Comparison of ENCODE assay signal across 8 mouse cellular contexts in the genomic region with DNA sequence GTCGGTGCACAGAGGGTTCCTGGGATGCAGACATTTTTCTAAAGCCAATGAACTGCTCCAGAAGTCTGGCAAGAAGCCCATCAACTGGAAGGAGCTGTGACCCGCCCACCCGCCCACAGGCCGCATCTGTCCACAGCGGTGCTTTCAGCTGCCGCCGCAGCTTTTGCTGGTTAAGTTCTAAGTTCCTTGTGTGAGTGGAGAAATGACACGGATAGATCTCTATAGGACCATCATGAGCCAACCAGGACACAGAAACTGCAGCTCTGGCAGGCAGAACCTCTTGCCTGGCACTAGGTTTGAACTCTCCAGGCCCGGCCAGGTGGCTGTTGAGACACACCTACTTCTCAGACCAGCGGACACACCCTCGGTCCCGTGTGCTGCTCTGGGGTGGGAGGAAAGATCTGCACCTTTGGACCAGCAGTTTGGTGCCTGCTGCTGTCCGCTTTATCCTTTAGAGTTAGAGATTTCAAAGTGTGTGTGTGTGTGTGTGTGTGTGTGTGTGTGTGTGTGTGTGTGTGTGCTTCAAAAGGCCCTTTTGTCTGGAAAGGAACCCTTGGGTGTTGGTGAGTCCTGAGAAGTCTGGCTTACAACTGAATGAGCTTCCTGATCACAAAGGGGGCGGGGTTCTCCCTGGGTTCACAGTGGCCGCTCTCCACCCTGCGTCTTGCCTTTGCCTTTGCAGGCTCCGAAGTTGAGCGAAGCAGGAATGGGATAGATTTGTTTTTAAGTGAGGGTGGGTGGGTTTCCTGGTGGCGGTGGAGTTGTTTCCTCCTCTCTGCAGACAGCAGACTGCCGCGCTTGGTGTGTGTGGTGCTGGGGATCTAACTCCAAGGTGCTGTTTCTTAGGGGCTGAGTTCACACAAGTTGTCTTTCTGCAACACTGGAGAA. TPM values are rescaled to one million over a fixed set of nuclear protein-coding genes. Genes with fewer than 3 reads are reported as not detected.
DNase-seq lines count a peak whose midpoint lies in the region; ATAC-seq and TF ChIP-seq lines count a peak whose summit lies in the region.

No protein-coding gene starts in this region.

- H3K4me2 ChIP-seq in heart, embryonic 12.5 days: peak overlapping the region; percentile 9
- H3K4me2 ChIP-seq in neural tube, embryonic 15.5 days: peak overlapping the region; percentile 23

- no peak for DNase-seq in left cerebral cortex, adult 2 months (ENCODE audit: extremely low spot score in 1 of 2, low spot score in 2 of 2)
- no peak for DNase-seq in left cerebral cortex, adult 18-20 months (ENCODE audit: low spot score in 2 of 2)
- DNase-seq in kidney, postnatal 14 days: peak; percentile 57
- DNase-seq in frontal cortex, postnatal 14 days (ENCODE audit: low spot score in 2 of 2): no peak
- no peak for DNase-seq in cerebellum, adult 2 months
- no peak for DNase-seq in right cerebral cortex, adult 18-20 months

- H3K27ac ChIP-seq in left cerebral cortex, adult 2 months: peak overlapping the region; percentile 54
- peak overlapping the region; percentile 85 for H3K27ac ChIP-seq in heart, embryonic 12.5 days (ENCODE audit: poor library complexity, severe bottlenecking)
- peak overlapping the region; percentile 77 for H3K27ac ChIP-seq in neural tube, embryonic 15.5 days (replicated peaks)
- H3K27ac ChIP-seq in cerebellum, adult 2 months (ENCODE audit: insufficient read depth, low read length): no peak overlapping the region

- no peak for TF ChIP-seq POLR2A in cerebellum, adult 2 months (IDR thresholded peaks at IDR 0.05; ENCODE audit: borderline replicate concordance, insufficient read depth, low read length)

- no peaks in the 10 kb centered on the region for H3K9me3 ChIP-seq in heart, embryonic 12.5 days (replicated peaks)
- no peaks in the 10 kb centered on the region for H3K9me3 ChIP-seq in neural tube, embryonic 15.5 days (replicated peaks)

- no peak for TF ChIP-seq CTCF in left cerebral cortex, adult 2 months (IDR thresholded peaks at IDR 0.05)
- no peak for TF ChIP-seq CTCF in cerebellum, adult 2 months (IDR thresholded peaks at IDR 0.05; ENCODE audit: borderline replicate concordance, insufficient read depth, low read depth, low read length)

- no peaks in the 10 kb centered on the region for H3K27me3 ChIP-seq in heart, embryonic 12.5 days (replicated peaks)
- no peaks in the 10 kb centered on the region for H3K27me3 ChIP-seq in neural tube, embryonic 15.5 days (replicated peaks)
- no peaks in the 10 kb centered on the region for H3K27me3 ChIP-seq in cerebellum, adult 2 months (ENCODE audit: control insufficient read depth, insufficient read depth, low read length)

- H3K4me1 ChIP-seq in heart, embryonic 12.5 days (replicated peaks): peaks cover 54% of the 10 kb centered on the region
- H3K4me1 ChIP-seq in neural tube, embryonic 15.5 days: peaks cover 27% of the 10 kb centered on the region
- H3K4me1 ChIP-seq in cerebellum, adult 2 months (ENCODE audit: control insufficient read depth, insufficient read depth, low read length): 0 out of 2 replicates have a peak, but pooled peaks cover 3% of the 10 kb centered on the region

- peaks cover 29% of the 10 kb centered on the region for H3K36me3 ChIP-seq in heart, embryonic 12.5 days
- H3K36me3 ChIP-seq in neural tube, embryonic 15.5 days: no peaks in the 10 kb centered on the region

- ATAC-seq in heart, embryonic 12.5 days (ENCODE audit: insufficient number of reproducible peaks, low FRiP score): no peak
- ATAC-seq in neural tube, embryonic 15.5 days (ENCODE audit: low FRiP score): peak; percentile 31; the same call in 1 of the 2 replicates

- intact Hi-C loops in left cerebral cortex, adult 2 months (cut with DNase I): no loop called here

- no peak overlapping the region for H3K4me3 ChIP-seq in left cerebral cortex, adult 2 months
- H3K4me3 ChIP-seq in heart, embryonic 12.5 days: no peak overlapping the region
- no peak overlapping the region for H3K4me3 ChIP-seq in neural tube, embryonic 15.5 days (replicated peaks)
- no peak overlapping the region for H3K4me3 ChIP-seq in cerebellum, adult 2 months (replicated peaks; ENCODE audit: insufficient read depth, low read depth, low read length)

- peak overlapping the region; percentile 40; the same call in 1 of the 2 replicates for H3K9ac ChIP-seq in heart, embryonic 12.5 days
- no peak overlapping the region for H3K9ac ChIP-seq in neural tube, embryonic 15.5 days (replicated peaks)

- 69% methylated on average over 21 of the region's 21 CpGs for WGBS in heart, embryonic 12.5 days
- 40% methylated on average over 21 of the region's 21 CpGs for WGBS in neural tube, embryonic 15.5 days
- 49% methylated on average over 21 of the region's 21 CpGs for WGBS in cerebellum, adult 2 months

RNA-seq across cellular contexts. Expression of gene Acacb, which starts 7.8 kb away (rescaled TPM):
- 1 to 10 TPM; 4.4 to 5.3 TPM for total RNA-seq in left cerebral cortex, adult 2 months (2021)
- 1 to 10 TPM; 2.8 to 6.2 TPM for total RNA-seq in left cerebral cortex, adult 18-20 months (2021)
- polyA plus RNA-seq in heart, embryonic 12.5 days (2016; fragmentation: Nextera tagmentation; extraction: Ambion mirVana): 16.1 and 16.9 TPM in 2 replicates
- polyA plus RNA-seq in neural tube, embryonic 15.5 days (2015; fragmentation: Nextera tagmentation; extraction: Ambion mirVana): 4.7 and 5.0 TPM in 2 replicates
- polyA plus RNA-seq in cerebellum, adult 2 months (2012; rRNA removed): 4.6 and 5.2 TPM in 2 replicates

RNA-seq across cellular contexts. Expression of gene Ung, which starts 8.3 kb away (rescaled TPM):
- 1 to 10 TPM; 2.6 to 3.1 TPM for total RNA-seq in left cerebral cortex, adult 2 months (2021)
- 1 to 10 TPM; 1.6 to 3.4 TPM for total RNA-seq in left cerebral cortex, adult 18-20 months (2021)
- 60.6 and 60.7 TPM in 2 replicates for polyA plus RNA-seq in heart, embryonic 12.5 days (2016; fragmentation: Nextera tagmentation; extraction: Ambion mirVana)
- polyA plus RNA-seq in neural tube, embryonic 15.5 days (2015; fragmentation: Nextera tagmentation; extraction: Ambion mirVana): 9.2 and 20.7 TPM in 2 replicates
- polyA plus RNA-seq in cerebellum, adult 2 months (2012; rRNA removed): 4.3 and 4.6 TPM in 2 replicates

RNA-seq across cellular contexts. Expression of gene Alkbh2, which starts 10.5 kb away (rescaled TPM):
- total RNA-seq in left cerebral cortex, adult 2 months (2021): 1 to 10 TPM; 5.9 to 7.2 TPM
- 1 to 10 TPM; 5.6 to 5.7 TPM for total RNA-seq in left cerebral cortex, adult 18-20 months (2021)
- polyA plus RNA-seq in heart, embryonic 12.5 days (2016; fragmentation: Nextera tagmentation; extraction: Ambion mirVana): 8.7 and 11.0 TPM in 2 replicates
- 6.2 and 7.8 TPM in 2 replicates for polyA plus RNA-seq in neural tube, embryonic 15.5 days (2015; fragmentation: Nextera tagmentation; extraction: Ambion mirVana)
- polyA plus RNA-seq in cerebellum, adult 2 months (2012; rRNA removed): 10.2 and 10.9 TPM in 2 replicates

RNA-seq across cellular contexts. Expression of gene Svop, which starts 47.2 kb away (rescaled TPM):
- 100 to 1,000 TPM; 172 to 190 TPM for total RNA-seq in left cerebral cortex, adult 2 months (2021)
- 100 to 1,000 TPM; 187 to 192 TPM for total RNA-seq in left cerebral cortex, adult 18-20 months (2021)
- 0.06 and 0.15 TPM in 2 replicates for polyA plus RNA-seq in heart, embryonic 12.5 days (2016; fragmentation: Nextera tagmentation; extraction: Ambion mirVana)
- polyA plus RNA-seq in neural tube, embryonic 15.5 days (2015; fragmentation: Nextera tagmentation; extraction: Ambion mirVana): 76.6 and 90.0 TPM in 2 replicates
- 95.3 and 95.7 TPM in 2 replicates for polyA plus RNA-seq in cerebellum, adult 2 months (2012; rRNA removed)
